Mouse (Mus musculus) neural tube, embryonic 10.5 days (tissue): Measurements from ENCODE around the gene Il3ra.

ENCODE experiments used
- DNase-seq: peaks from one replicate; pipeline ENCODE4 v3.0.0-alpha.2; 2017; ENCODE audit warnings: low spot score; ENCODE audit errors: extremely low spot score

Il3ra gene

DNA sequence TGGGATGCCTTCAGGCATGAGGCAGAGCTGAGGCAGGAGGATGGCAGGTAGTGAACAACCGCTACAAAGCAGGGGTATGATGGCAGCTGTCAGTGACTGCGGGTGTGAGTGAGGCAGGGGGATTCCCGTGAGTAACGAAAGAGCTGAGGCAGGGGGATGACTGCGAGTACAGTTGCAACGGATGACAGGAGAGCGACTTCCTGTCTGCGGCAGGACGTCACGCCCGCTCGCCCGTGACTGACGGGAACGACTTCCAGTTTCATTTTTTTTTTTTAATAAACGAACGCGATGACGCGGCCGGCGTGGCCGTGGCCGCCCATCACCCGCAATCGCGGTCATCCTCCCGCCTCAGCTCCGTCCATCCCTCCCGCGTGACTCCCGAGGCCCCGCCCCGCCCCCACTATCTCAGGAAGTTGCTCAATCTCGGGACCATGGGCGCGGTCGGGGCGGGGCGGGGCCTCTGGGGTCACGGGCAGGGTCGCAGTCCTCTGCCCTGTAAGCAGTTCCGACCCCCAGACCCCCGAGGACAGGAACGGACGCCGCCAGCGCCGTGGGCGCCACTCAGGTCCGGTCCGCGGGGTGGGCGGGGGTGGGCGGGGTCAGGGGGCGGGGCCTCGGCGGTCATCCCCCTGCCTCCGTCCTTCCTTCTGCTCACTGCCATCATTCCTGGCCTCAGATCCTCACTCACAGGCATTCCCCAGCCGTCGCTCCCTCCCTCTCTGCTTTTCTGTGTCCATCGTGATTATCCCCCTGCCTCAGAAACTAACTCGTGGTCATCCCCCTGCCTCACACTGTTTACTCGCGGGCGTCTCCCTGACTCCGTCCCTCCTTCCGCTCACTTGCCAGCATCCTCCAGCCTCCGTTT lies at the start of gene Il3ra:
Gene Il3ra (plus strand): TSS at position 328 of the 865 bp plus-strand sequence.
- peak; percentile 78 for DNase-seq

DNA sequence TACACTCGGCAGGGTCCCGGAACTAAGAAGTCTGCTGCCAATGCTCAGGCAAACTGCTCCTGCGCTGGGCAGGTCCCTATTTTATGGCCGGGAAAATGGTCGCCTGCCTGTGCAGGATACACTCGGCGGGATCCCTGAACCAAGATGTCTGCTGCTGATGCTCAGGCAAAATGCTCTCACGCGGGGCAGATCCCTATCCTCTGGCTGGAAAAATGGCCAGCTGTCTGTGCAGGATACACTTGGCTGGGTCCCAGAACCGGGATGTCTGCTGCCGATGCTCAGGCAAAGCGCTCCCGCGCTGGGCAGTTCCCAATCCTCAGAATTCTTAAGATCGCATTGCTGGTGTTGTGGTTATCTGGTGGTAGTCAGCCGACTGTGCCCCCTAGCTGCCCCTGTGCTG lies 37.1 kb upstream of the Il3ra start:
- DNase-seq, result no peak

DNA sequence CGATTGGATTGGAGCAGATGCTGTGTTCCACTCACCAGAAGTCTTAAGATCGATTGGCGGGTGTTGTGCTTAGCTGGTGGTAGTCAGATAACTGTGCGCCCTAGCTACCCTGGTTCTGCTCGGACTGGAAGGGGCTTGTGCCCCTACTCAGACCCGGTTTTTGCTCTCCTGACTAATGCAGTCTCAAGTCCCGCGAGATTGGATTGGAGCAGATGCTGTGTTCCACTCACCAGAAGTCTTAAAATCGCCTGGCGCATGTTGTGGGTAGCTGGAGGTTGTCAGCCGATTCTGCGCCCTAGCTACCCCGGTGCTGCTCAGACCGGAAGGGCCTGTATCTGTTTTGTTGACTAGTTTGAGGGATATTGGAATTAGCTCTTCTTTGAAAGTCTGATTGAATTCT lies 36.7 kb upstream of the Il3ra start:
- no peak for DNase-seq

DNA sequence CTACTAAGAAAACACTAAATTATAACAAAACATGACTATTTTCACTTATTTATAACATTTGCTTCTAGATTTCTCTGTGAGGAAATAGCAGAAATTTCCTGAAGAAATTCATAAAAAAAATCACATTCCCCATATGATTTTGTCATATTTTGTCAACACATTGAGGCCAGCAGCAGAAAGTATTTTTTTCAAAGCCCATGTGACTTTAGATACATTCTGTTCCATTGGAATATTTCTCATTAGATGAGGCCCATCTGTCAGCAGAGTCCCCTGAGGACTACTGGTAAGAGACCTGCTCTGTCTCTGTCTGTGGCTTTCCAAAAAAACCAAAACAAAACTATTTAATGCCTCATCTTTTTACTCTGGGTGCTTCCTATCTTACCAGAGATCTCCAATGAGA lies 23.5 kb upstream of the Il3ra start, which contains the start of gene Olfr31:
Gene Olfr31 (plus strand): TSS at position 301 of the 400 bp plus-strand sequence.
- DNase-seq, result no peak

GRCm38 (mm10) chr14:14345113-14345871 lies 783 bp upstream of the Il3ra start:
- DNase-seq, result peak; percentile 93

GRCm38 (mm10) chr14:14346813-14347100 lies 682 bp downstream of the Il3ra start:
- DNase-seq, result no peak

DNA sequence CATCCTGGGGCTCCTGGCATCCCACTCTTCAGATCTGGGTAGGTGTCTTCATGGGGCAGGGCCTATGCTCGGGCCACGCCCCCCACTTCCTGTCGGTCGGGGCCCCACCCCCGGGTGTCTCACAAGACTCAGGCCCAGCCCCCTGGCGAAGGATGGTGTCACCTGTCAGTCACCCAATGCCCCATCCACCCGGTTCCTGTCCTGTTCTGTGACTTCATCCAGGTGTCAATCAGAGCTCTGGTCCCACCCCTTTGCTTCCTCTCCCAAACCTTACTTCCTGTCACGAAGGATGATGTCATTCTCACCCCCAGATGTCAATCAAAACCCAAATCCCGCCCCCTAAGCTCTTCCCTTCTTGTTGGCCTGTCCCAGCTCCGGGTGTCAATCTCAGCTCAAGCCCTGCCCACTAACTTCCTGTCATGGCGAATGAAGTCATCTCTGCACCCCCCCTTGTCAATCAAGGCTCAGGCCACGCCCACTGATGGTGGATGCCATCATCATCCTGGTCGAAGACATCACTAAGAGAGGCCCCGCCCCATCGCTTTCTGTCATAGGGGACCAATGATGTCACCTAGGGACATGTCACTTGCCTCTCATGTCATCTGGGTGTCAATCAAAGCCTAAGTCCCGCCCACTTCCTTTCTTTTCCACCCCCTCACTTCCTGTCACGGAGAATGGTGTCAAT lies 1.2 kb downstream of the Il3ra start:
- peak; percentile 21 for DNase-seq

GRCm38 (mm10) chr14:14347836-14348621 lies 2.0 kb downstream of the Il3ra start:
- DNase-seq, result no peak

DNA sequence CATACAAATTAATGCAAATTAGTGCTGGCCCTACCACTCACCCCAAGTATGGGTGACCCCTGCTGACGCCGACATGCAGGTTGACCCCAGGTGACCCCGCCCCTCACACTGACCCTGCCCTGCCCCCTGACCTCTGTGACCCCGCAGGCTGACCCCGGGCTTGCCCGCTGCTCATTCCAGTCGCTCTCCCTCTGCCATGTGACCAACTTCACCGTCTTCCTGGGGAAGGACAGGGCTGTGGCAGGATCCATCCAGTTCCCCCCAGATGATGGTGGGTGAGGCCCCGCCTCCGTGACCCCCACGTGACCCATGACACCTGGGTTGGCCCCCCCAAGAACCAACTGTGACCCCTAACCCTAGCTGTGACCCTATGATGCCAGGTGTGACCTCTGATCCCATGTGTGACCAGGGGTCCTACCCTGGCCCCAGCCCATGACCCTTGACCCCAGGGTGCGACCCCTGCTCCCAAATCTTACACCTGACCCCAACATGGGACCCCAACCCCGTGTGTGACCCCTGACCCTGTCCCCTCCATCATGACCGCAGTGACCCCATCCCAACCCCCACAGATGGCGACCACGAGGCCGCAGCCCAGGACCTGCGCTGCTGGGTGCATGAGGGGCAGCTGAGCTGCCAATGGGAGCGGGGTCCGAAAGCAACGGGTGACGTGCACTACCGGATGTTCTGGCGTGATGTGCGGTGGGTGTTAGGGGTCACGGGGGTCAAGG lies 2.8 kb downstream of the Il3ra start:
- DNase-seq, result no peak

- DNase-seq, result no peak
Observed at GRCm38 (mm10) chr14:14349485-14350262, 3.6 kb downstream of the Il3ra start.

DNA sequence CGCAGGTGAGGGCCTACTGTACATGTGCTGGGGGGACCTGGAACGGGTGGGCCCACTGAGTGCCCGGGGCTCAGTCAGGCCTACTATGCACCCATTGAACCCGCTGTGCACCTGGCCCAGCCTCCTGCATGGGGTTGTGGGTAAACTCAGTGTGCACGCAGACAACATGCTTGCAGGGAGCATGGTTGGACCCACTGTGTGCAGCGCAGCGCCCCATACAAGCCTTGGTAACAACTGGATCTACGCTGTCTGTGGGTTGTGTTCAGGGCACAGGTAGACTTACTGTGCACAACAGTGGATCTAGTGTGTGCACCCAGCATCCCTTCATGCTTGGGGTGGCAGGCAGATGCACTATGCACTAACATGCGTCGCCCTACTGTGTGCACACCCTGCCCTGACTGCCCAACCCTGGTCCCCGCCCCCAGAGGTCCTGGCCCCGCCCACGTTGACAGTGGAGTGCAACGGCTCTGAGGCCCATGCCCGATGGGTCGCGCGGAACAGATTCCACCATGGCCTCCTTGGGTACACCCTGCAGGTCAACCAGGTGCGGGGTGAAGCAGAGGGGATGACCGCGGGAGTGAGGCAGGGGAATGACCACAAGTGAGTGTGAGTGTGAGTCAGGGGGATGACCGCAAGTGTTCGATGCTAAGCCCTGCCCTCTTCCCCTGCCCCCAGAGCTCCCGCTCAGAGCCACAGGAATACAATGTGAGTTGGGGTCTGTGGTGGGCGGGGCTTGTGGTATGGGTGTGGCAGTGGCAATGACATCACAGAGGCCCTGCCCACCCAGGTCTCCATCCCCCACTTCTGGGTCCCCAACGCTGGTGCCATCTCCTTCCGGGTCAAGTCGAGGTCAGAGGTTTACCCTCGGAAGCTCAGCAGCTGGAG lies 4.4 kb downstream of the Il3ra start:
- DNase-seq, result no peak

GRCm38 (mm10) chr14:14351148-14351455 lies 5.0 kb downstream of the Il3ra start:
- DNase-seq, result no peak

GRCm38 (mm10) chr14:14351721-14352590 lies 5.9 kb downstream of the Il3ra start:
- DNase-seq, result no peak

DNA sequence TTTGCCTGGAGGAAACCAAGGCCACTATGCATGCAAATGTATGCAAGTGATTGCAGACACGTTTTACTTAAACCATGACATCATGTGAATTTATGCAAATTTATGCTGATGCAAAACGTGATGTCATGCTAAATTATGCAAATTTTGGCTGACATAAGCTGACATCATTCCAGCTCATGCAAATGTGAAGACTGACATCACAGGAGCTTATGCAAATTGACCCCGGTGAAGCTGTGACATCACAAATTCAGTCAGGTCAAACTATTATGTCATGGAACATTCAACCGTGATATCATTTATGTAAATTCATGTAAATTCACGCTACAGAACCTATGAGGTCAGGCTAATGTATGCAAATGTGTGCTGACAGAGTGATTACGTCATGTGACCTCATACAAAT lies 6.5 kb downstream of the Il3ra start:
- DNase-seq, result peak; percentile 18

DNA sequence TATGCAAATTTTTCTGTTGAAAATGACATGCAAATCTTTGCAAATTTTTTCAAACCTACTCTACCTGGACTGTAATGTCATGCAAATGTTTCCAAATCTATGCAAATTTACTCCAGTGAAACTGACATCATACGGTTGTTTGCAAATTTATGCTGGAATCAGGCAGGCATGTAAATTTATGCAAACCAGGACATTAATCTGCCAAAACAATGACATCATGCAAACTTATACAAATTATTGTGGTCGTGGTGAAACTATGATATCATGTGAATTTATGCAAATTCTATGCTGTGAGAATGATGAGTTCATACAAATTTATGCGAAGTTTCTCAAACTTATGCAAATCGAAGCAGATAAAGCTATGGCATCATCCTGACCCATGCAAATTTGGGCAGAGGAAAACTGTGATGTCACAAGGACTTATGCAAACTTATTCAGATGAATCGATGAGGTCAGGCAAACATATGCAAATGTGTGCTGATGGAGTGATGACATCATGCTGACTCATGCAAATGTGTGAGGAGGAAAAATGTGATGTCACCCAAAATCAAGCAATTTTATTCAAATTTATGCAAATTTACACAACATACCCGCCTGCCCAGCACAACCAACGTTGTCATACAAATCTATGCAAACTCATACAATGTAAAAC lies 7.1 kb downstream of the Il3ra start:
- DNase-seq, result peak; percentile 30

GRCm38 (mm10) chr14:14353740-14354510 lies 7.8 kb downstream of the Il3ra start:
- peak; percentile 27 for DNase-seq
